Mouse (Mus musculus) small intestine, adult 2 months (tissue): ENCODE measurements around the gene Nat8f2. TPM values are rescaled to one million over a fixed set of nuclear protein-coding genes. Genes with fewer than 3 reads are reported as not detected.
A peak's percentile ranks its signal among the peaks of the same experiment; 100 is the strongest.
"Not testable (repeated sequence)": the region's sequence is repeated elsewhere in the genome, so short reads cannot be mapped to it uniquely, and the experiment has no call there.

Experiments
- H3K27ac ChIP-seq: fragments of 200-500 bp; 2 replicates; pipeline ENCODE4 v1.5.1; 2012; ENCODE audit warnings: low read depth, low read length, control low read depth, inconsistent platforms; ENCODE audit not compliant: insufficient read depth
- H3K27me3 ChIP-seq: fragments of 200-500 bp; 2 replicates; pipeline ENCODE4 v1.6.1; 2012; ENCODE audit warnings: mild to moderate bottlenecking, moderate library complexity, low read length, inconsistent platforms; ENCODE audit not compliant: control insufficient read depth, insufficient read depth
- H3K36me3 ChIP-seq: fragments of 200-500 bp; 2 replicates; pipeline ENCODE4 v1.6.1; 2012; ENCODE audit warnings: mild to moderate bottlenecking, low read length, control low read depth, inconsistent platforms; ENCODE audit not compliant: control insufficient read depth, insufficient read depth
- H3K4me1 ChIP-seq: fragments of 200-500 bp; 2 replicates; pipeline ENCODE4 v1.6.1; 2012; ENCODE audit warnings: low read length, inconsistent platforms, mixed read lengths; ENCODE audit not compliant: control insufficient read depth, insufficient read depth, insufficient read length
- H3K4me3 ChIP-seq: fragments of 200-500 bp; 2 replicates; pipeline ENCODE4 v1.5.1; 2012; ENCODE audit warnings: low read depth, mild to moderate bottlenecking, control low read depth, inconsistent platforms, low read length, moderate library complexity
- CTCF ChIP-seq: fragments of 200-500 bp; IDR thresholded peaks from 2 replicates; pipeline ENCODE4 v1.5.1; 2012; ENCODE audit warnings: low read depth, mild to moderate bottlenecking, control low read depth, inconsistent platforms, low read length, moderate library complexity, mixed read lengths; ENCODE audit not compliant: insufficient replicate concordance, insufficient read length; ENCODE audit errors: extremely low read depth
- POLR2A ChIP-seq: fragments of 200-500 bp; IDR thresholded peaks from 2 replicates; pipeline ENCODE4 v1.6.1; 2012; ENCODE audit warnings: low read depth, mild to moderate bottlenecking, control low read depth, inconsistent platforms, low read length, moderate library complexity
- WGBS: fragments of 180-500 bp; shearing (Covaris S2); methylation state at CpG from one replicate; pipeline ENCODE4 v1.1.7; 2018; 5-methylcytosine and 5-hydroxymethylcytosine counted together
- polyA plus RNA-seq: library from polyadenylated mRNA; depleted of rRNA; stranded (reverse); fragments of >200 nt; gene quantifications from 2 replicates; pipeline ENCODE4 v1.2.3, GENCODE M21; 2012

Nat8f2 gene
- polyA plus RNA-seq, 1 experiment: 0.23 TPM

DNA sequence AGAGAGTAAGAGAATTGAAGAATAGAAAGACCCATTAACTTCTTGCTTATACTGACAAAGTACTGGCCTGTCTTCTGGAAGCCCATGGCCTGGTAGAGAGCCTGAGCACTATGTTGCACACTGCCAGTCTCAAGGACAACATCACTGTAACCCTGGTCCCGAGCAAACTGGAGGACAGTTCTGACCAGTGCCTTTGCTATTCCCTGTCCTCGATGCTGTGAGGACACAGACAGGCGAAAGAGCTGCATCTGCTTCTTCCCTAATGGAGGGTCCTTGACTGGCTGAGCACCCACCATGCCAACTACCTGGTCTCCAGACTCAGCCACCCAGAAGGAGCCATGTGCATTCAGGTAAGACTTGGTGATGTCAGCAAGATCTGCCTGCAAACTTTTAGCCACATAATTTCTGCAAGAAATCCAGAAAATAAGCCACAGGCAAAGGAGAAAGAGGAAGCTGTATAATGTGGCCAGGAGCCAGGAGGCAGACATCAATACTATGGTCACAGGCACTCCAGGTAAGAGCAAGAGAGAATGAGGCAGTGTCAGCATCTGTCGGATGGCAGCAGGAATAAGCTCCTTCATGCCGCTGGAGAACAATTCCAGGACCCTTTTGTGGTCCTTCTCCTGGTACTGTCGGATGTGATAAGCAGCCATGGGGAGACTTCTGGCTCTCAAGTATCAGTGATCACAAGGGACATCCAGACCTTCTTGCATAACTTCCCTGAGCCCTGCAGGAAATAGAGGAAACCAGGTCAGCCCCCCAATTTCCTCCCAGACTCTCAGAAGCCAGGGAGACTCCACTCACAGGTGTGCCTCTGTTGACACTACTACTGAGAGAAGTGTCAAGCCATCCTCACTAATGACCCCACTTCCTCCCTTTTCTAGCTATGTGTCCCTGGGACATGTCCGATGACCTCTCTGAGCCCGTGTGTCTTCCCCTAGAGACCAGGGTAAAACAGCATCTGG lies 950 bp downstream of the Nat8f2 start:
- H3K36me3 ChIP-seq: no peaks in the 10 kb centered on the region
- H3K27ac ChIP-seq: peak overlapping the region; percentile 31; the same call in 1 of the 2 replicates
- TF ChIP-seq POLR2A: no peak
- TF ChIP-seq CTCF: no peak
- no peak overlapping the region for H3K4me3 ChIP-seq
- no peaks in the 10 kb centered on the region for H3K4me1 ChIP-seq
- no peaks in the 10 kb centered on the region for H3K27me3 ChIP-seq
- 76% methylated on average over 8 of the region's 8 CpGs for WGBS

DNA sequence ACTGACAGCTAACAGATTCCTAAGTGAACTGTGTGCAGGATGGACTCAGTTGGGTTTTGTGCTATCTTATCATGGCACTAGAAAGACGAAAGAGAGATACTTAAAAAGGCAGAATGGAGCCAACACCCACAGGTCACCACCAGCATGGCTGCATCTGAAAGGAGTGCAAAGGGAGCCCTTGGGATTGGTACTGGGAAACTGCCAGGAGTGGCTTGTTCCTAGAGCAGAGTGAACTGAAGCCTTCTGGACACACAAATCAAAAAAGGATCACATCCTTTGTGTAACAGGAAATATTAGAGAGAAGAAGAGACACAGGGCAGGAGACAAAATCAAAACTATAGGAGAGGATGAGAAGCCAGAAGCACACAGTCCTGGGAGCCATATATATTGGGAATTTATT lies 2.0 kb downstream of the Nat8f2 start:
- H3K4me1 ChIP-seq, H3K36me3 ChIP-seq, H3K4me3 ChIP-seq, H3K27me3 ChIP-seq, H3K27ac ChIP-seq: not testable (repeated sequence)
- 45% methylated on average over 1 of the region's 1 CpGs for WGBS

DNA sequence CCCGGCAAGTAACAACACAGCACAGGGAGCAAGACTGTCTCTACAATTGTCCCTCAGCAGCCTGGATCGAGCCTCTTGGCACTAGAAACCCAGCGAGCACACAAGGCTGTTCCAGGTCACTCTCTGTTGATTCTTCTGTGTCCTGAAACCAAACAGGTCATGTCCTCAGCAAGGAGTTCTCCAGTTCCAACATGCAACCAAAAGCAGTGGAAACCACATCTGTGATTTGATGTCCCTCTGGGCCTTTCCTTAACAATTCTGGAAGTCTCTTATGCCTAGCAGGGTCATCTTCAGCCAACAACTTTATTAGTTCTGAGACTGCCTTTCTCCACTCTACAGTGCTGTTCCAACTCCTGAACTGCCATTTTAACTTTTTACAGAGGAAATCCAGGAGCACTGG lies 2.8 kb downstream of the Nat8f2 start:
- H3K36me3 ChIP-seq, H3K27ac ChIP-seq, H3K27me3 ChIP-seq, H3K4me3 ChIP-seq, H3K4me1 ChIP-seq: not testable (repeated sequence)
- WGBS: 88% methylated on average over 3 of the region's 3 CpGs

DNA sequence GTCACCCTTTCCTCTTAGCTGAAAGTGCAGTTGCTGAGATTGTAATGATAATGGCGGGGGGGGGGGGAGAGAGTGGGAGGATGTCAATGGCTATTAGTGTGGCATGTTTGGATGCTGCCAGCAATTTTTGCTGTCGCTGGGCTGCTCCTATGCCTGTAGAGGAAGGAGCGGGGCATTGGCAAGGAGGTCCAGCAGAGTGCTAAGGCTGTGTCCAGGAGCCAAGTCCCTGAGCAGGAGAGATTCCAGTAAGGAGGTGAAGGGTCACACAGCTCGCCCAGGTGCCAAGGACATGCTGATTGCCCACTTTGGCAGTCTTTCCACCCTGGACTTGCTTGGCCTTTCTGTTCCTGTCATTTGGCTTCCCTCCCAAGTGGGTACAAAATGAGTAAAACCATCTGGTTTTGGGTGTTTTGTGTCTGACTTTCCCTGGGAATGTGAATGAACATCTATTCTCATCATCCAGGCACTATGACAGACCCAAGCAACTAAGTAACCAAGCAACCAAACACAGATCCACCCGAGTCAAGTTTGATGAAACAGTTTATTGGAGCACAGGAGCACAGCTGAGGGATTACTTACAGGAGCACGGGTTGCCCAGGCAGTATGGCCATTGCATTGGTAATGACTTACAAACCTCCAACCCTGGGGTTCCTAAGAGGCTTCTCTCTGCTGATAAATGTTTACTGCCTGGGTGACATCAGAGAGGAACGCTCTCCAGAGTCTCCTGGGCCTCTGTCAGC lies 3.9 kb downstream of the Nat8f2 start:
- whole genome bisulfite sequencing: 76% methylated on average over 6 of the region's 7 CpGs
- H3K4me3 ChIP-seq, H3K4me1 ChIP-seq, H3K27me3 ChIP-seq, H3K36me3 ChIP-seq, H3K27ac ChIP-seq: not testable (repeated sequence)

DNA sequence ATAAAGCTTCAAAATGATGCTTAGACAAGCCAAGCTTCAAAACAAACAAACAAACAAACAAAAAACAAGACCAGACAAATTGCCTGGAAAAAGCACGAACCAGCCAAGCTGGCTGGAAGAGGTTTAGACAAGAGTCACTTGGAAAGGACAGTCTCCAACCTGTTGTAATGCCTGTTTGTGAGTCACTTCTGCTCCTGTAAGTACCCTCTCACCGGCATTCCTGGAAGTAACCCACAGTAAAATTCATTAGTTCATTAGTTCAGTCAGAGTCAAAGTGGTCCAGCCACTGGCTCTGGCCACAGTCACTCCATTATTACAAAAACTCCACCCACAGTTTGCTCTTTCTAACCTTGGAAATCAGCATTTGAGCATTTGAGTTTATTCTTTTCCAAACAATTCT lies 5.1 kb downstream of the Nat8f2 start:
- no peaks in the 10 kb centered on the region for H3K27me3 ChIP-seq
- H3K4me3 ChIP-seq: no peak overlapping the region
- 91% methylated on average over 2 of the region's 2 CpGs for WGBS
- H3K27ac ChIP-seq: no peak overlapping the region
- H3K4me1 ChIP-seq: peaks cover 3% of the 10 kb centered on the region; the same call in 1 of the 2 replicates
- no peaks in the 10 kb centered on the region for H3K36me3 ChIP-seq
- TF ChIP-seq POLR2A (no peak), CTCF (no peak)

DNA sequence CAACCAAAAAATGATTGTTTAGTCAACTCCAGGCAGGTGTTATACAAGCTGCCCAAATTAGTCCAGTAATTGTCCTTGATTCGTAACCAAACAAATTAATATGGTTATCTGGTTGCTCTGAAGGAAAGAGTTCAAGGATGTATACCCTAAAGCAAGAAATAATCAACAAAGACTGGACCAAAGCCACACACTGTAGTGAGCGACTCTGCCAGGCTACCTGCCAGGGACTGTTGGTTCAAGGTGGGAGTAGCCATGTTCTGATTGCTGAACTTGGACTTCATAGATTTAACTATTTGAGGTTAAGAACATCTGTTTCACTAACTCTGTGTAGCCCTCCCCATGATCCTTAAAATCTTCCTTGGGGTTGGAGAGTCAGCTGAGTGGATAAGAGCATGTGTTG lies 5.8 kb downstream of the Nat8f2 start:
- Histone ChIP-seq H3K27ac (no peak overlapping the region), H3K36me3 (no peaks in the 10 kb centered on the region), H3K27me3 (no peaks in the 10 kb centered on the region), H3K4me1 (peaks cover 3% of the 10 kb centered on the region; the same call in 1 of the 2 replicates), H3K4me3 (no peak overlapping the region)
- no peak for TF ChIP-seq POLR2A
- TF ChIP-seq CTCF: no peak
- WGBS: 22% methylated on average over 2 of the region's 2 CpGs

DNA sequence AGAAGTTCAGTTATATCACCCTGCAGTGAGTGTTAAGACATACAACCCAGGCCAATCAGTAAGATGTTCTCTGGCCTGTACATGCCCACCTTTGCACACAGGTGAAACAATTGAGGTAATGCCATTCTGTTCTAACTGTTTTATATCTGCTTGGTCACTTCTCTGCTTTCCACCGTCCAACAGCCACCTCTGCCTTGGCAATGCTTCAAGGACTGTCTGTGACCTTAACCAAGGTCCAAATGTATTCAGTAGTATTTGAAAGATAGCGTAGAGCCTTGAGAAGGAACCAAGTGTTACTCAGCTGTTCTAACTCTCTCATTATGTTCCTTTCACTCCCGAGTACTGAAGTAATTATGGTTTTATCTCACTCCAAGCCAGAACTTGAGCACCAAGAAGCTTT lies 6.4 kb downstream of the Nat8f2 start:
- TF ChIP-seq CTCF (no peak), POLR2A (no peak)
- H3K27ac ChIP-seq: no peak overlapping the region
- WGBS: 23% methylated on average over 3 of the region's 3 CpGs
- no peak overlapping the region for H3K4me3 ChIP-seq
- H3K36me3 ChIP-seq: no peaks in the 10 kb centered on the region
- H3K4me1 ChIP-seq: peaks cover 3% of the 10 kb centered on the region; the same call in 1 of the 2 replicates
- H3K27me3 ChIP-seq: no peaks in the 10 kb centered on the region
